Mouse (Mus musculus): ENCODE results near the gene Gm11596.
"Not testable (repeated sequence)": the region's sequence is repeated elsewhere in the genome, so short reads cannot be mapped to it uniquely, and the experiment has no call there.

- not testable (repeated sequence) for TF ChIP-seq CTCF, EP300 (IDR thresholded peaks at IDR 0.05; ENCODE audit: low read depth)
Observed at GRCm38 (mm10) chr11:99809792-99810191, 16.5 kb upstream of the Gm11596 start, which contains the start of gene Krtap4-13.

Data from heart, postnatal 0 days (tissue).